Mouse (Mus musculus) right cerebral cortex, postnatal 4 days (tissue): ENCODE data around the gene Ube2cbp.

Experiments used
- DNase-seq: peaks from one replicate; pipeline ENCODE4 v3.0.0-alpha.2; 2022

Ube2cbp gene

GRCm38 (mm10) chr9:86308616-86309015 lies 156.1 kb downstream of the Ube2cbp start:
- DNase-seq, result no peak

DNA sequence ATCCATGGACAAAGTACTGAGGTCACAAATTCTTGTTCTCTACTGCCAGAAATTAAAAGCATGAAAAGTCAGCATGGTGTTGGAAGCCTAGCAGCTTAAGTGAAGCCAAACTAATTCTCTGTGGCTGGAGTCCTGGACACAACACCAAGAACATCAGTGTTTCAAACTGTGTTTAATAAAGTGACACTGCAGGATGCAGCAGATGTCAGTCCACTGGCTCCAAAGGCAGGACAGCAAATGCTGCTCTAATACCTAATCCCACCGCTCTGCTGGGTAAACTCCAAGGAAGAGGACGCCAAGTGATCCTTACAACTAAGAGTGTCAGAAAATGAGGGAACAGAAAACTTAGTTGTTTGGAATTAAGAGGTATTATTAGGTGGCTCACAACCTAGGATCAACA lies 158.2 kb downstream of the Ube2cbp start:
- DNase-seq, result no peak

GRCm38 (mm10) chr9:86301407-86301806 lies 163.3 kb downstream of the Ube2cbp start:
- DNase-seq, result no peak

DNA sequence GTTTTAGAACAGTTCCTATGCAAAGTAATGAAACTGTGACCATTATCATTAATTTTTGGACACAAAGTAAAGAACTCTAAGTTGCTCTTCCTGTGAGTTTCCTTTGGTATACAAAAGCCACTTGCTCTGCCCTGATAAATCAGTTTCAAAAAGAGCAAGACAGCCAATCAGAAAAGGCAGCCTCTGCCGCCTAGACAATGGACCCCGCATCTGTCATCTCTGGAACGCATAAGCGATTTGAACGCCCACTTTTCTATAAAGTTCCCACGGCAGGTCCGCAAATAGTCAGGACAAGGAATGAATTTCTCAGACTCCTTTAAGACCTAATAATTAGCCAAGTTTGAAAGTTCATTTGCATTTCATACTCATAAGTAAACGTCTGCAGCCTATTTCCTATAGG lies 166.2 kb downstream of the Ube2cbp start:
- DNase-seq, result no peak

- no peak for DNase-seq
Observed at GRCm38 (mm10) chr9:86298131-86298530, 166.6 kb downstream of the Ube2cbp start.

- DNase-seq, result no peak
Observed at GRCm38 (mm10) chr9:86296683-86297638, 167.8 kb downstream of the Ube2cbp start.

- no peak for DNase-seq
Observed at GRCm38 (mm10) chr9:86287570-86287954, 177.2 kb downstream of the Ube2cbp start.

DNA sequence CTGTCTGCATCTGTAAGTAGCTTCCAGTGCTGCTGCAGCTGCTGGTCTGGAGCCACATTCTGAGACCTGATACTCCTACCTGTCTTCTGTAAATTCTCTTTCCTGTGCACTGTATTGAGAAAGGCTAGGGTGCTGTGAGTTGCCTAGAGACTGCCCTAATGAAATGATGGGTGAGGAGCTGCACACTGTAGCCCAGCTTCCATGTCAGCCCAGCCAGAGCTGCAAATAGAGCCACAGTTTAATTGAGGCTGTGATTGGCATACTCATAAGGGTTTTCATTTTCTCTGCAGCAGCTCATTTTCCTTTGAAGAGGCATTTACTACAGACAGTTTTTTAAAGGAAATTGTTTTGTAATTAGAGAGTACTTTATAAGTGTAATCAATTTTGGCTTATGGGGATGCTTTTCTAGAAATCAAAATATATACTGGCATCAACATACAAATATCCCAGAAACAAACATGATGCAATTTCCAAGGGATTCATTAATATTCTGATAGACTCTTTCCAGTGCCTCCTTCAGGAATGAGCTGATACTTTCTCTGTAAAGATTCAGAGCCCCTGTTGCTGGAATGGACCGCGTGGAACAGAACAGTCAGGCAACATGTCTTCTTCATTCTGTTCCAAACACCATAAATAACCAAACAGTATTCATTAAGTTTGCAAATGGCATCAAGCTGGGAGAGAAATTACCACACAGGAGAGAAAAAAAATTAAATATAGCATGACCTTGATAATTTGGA lies 177.8 kb downstream of the Ube2cbp start:
- DNase-seq, result no peak

DNA sequence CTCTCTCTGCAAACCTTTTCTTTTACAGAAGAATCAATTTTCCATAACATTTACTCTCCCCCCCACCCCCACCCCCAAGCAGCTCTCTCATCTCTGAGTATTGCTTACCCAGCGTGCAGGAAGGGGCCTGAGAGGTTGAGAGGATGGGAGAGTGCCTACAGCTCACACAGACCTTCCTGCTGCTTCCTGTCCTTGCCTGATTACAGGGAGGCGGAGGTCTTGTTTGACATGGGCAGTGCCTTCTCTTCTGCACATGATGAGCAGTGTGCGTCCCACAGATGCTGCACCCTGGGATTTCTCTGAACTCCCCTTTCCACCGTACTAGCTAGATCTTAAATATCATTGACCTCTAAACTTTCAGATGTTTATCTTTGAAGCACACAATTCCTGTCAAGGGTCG lies 182.2 kb downstream of the Ube2cbp start:
- no peak for DNase-seq

- no peak for DNase-seq
Observed at GRCm38 (mm10) chr9:86281147-86281467, 183.6 kb downstream of the Ube2cbp start.

DNA sequence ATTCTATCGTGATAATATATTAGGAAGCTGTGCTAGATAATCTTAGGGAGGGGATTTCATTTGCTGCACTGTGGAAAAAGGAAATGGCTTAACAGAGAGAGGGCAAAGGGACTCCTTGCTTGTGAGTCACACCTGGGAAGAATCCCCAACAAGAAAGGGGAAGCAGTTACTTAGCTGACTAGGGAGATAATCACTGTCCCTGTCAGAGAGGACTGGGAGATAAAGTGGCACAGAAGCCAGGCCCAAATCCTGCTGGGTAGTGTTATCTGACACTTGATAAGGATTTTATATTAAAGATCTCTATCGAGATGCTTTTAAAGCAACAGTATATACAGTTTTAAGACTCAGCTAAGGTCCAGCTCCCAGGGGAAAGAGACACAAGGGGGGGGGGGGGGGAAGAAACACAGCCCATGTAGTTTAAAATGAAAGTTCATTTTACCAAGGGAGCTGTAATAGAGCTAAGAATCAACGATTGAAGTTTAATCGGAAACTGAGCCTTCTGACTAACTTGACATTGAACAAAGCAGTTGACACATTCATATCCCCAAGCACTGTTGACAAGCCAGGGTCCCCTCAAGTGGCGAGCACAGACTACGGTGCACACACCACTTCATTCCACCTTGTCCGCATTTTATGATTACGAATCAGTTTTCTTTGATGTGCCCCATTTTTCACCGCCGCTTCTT lies 184.1 kb downstream of the Ube2cbp start:
- DNase-seq, result no peak

- no peak for DNase-seq
Observed at GRCm38 (mm10) chr9:86269541-86269940, 195.2 kb downstream of the Ube2cbp start.

DNA sequence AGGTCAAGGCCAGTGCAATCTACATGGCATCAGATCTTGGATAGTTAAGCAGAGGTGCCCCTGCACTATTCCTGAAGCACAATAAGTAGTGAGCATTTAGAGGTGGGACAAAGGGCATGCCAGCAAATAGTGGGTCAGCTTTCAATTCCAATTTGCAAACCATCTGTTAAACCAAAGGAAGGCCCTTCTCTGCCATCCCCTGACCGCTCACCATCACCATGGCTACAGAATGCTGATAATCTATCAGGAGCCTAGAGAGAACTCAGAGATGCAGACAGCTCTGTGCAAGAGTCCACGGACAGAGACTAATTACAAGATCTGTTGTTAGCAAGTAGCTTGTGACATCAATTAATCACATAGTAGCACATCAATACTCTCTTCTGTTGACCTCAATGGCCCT lies 198.1 kb downstream of the Ube2cbp start:
- no peak for DNase-seq
